Mouse (Mus musculus) neural tube, embryonic 12.5 days (tissue): ENCODE data around the gene Prpf4. TPM values are rescaled to one million over a fixed set of nuclear protein-coding genes. Genes with fewer than 3 reads are reported as not detected.
A peak's percentile ranks its signal among the peaks of the same experiment; 100 is the strongest.

ENCODE experiments used
- ATAC-seq: fragments of 200-750 bp; cut with Nextera tagmentation; 2 replicates; pipeline ENCODE4 v1.8.0; 2017; ENCODE audit warnings: low read depth, mild to moderate bottlenecking, moderate TSS enrichment, moderate library complexity; ENCODE audit not compliant: low FRiP score
- H3K27ac ChIP-seq: fragments of 300-500 bp; sonication (generic); 2 replicates; pipeline ENCODE4 v1.5.1; 2016
- H3K27me3 ChIP-seq: fragments of 300-500 bp; sonication (generic); replicated peaks from 2 replicates; pipeline ENCODE4 v1.6.1; 2016; ENCODE audit warnings: mild to moderate bottlenecking
- H3K36me3 ChIP-seq: fragments of 300-500 bp; sonication (generic); 2 replicates; pipeline ENCODE4 v1.6.1; 2016; ENCODE audit warnings: mild to moderate bottlenecking
- H3K4me1 ChIP-seq: fragments of 300-500 bp; sonication (generic); 2 replicates; pipeline ENCODE4 v1.6.1; 2016
- H3K4me2 ChIP-seq: fragments of 300-500 bp; sonication (generic); replicated peaks from 2 replicates; pipeline ENCODE4 v1.6.1; 2016; ENCODE audit warnings: mild to moderate bottlenecking
- H3K4me3 ChIP-seq: fragments of 300-500 bp; sonication (generic); 2 replicates; pipeline ENCODE4 v1.5.1; 2016
- H3K9ac ChIP-seq: fragments of 300-500 bp; sonication (generic); 2 replicates; pipeline ENCODE4 v1.6.1; 2016; ENCODE audit warnings: mild to moderate bottlenecking
- H3K9me3 ChIP-seq: fragments of 300-500 bp; sonication (generic); 2 replicates; pipeline ENCODE4 v1.6.1; 2016; ENCODE audit warnings: mild to moderate bottlenecking
- WGBS: fragments of 180-500 bp; shearing (Covaris S2); methylation state at CpG from one replicate; pipeline ENCODE4 v1.1.7; 2016; 5-methylcytosine and 5-hydroxymethylcytosine counted together
- polyA plus RNA-seq: library from polyadenylated mRNA; unstranded; fragments of >200 nt; fragmentation: Nextera tagmentation; extraction: Ambion mirVana; gene quantifications from 2 replicates; pipeline ENCODE4 v1.2.1, GENCODE M21; 2016

Prpf4 gene
- polyA plus RNA-seq = 22.0 and 23.3 TPM in 2 replicates

- H3K9ac ChIP-seq = peak within 1 kb of the TSS; percentile 71
- peak within 1 kb of the TSS; percentile 68 for H3K4me2 ChIP-seq
- no peaks in the 10 kb centered on the region for H3K27me3 ChIP-seq
- no peaks in the 10 kb centered on the region for H3K9me3 ChIP-seq
- under 1% methylated on average over 39 of the region's 39 CpGs for WGBS
- H3K36me3 ChIP-seq = peaks cover 19% of the 10 kb centered on the region
- ATAC-seq = peak; percentile 99
- H3K4me3 ChIP-seq = peak within 1 kb of the TSS; percentile 68
- peak within 1 kb of the TSS; percentile 51; the same call in 1 of the 2 replicates for H3K27ac ChIP-seq
- peaks cover 19% of the 10 kb centered on the region for H3K4me1 ChIP-seq
Measured at GRCm38 (mm10) chr4:62408601-62409282, at the start of gene Prpf4, which contains the start of gene Cdc26. TSS of gene Prpf4 (plus strand) at chr4:62408797. TSS of gene Cdc26 (minus strand) at chr4:62408642.

DNA sequence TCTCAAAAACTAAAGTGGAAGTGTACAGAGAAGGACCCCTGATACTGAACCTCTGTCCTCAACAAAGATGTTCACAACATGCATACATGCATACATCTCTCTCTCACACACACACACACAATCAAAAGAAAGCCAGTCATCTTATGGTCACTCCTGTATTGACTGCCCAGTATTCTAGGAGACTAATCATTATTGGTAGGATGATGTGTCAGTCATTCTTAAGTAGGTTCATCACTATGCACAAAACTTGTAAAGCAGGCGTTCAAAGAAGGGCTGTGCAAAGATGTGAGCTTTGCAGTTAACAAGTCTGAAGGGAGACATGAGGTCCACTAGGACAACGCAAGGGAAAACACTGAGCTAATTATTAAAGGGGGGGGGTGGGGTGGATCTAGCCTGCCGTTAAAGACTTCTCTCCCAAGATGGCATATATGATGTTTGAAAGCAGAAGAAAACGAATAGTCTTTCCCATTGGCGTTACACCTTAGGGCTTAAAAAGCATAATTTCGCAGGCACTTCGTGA is 49.3 kb upstream of the Prpf4 start:
- Histone ChIP-seq H3K4me2 (peak overlapping the region; percentile 69), H3K9ac (peak overlapping the region; percentile 74), H3K27me3 (no peaks in the 10 kb centered on the region), H3K4me1 (peaks cover 17% of the 10 kb centered on the region), H3K9me3 (no peaks in the 10 kb centered on the region), H3K4me3 (peak overlapping the region; percentile 70), H3K36me3 (no peaks in the 10 kb centered on the region), H3K27ac (no peak overlapping the region)
- 55% methylated on average over 7 of the region's 7 CpGs for WGBS
- no peak for ATAC-seq

DNA sequence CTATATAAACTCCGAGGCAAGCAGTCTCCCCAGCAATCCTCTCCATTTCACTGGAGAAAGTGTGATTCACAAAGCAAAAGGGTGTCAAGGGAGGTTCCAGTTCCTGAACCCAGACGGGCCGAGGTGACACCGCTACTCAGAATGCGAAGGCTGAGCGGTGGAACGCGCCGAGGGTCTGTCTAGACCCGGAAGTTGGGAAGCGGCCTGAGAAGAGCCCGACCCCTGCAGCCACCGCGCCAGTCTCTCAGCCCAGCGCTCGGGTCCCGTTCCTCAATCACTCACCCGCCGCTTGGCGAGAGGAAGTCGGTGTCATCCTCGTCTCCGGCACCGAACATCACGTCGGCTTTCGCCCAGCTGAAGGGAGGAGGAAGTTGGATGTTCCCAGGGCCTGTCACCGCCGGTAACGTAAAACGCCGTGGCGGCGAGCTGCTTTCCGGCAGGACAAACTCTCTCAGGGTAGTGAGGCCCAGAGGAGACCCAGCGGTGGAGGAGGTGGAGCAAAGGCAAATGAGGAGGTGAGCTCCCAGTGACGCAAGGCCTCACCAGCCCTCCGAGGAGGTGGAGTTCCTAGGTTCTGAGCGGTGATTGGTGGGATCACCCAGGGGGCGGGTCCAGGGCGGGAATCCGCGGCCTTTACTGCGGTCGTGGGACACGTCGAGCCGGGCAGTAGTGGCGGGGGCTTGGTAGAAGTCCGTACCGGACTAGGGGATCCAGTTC is 48.4 kb upstream of the Prpf4 start, which contains the start of the genes Fkbp15 and Slc31a1:
Gene Fkbp15, minus strand, starts transcription at position 461 of the 717 bp plus-strand sequence.
Gene Slc31a1, plus strand, starts transcription at position 640 of the 717 bp plus-strand sequence.
- H3K27me3 ChIP-seq = no peaks in the 10 kb centered on the region

DNA sequence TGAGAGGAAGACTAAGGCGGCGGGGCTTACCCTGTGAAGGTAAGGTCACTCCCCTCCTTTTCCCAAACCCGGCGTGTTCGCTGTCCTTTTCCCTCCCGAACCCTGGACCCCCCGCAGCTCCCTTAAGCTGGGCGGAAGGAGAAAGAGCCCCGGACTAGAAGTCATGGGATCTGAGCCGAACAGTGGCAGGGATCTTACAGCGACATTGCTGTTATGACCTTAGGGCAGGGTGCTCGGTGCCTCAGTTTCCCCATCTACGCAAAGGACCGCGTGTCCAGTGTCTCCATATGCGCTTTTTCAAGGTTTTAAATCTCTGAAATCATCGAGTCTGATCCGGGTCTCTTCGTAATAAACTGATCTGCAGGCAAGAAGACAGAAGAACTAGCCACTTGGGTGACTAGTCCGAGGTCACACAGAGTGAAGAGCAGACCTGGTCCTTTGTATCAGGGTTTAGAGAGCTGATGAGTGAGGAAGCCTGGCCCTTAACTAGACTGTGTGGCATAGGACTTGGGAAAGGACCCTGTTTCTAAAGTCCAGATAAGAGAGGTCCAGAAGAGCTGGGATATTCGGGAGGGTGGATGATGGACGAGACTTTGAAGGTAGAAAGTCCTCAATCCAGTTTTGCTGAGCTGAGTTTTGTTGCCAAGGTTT is 47.7 kb upstream of the Prpf4 start:
- Histone ChIP-seq H3K36me3 (no peaks in the 10 kb centered on the region), H3K9ac (peak overlapping the region; percentile 55), H3K4me1 (peaks cover 17% of the 10 kb centered on the region), H3K4me2 (peak overlapping the region; percentile 69), H3K27ac (no peak overlapping the region), H3K27me3 (no peaks in the 10 kb centered on the region), H3K4me3 (peak overlapping the region; percentile 70), H3K9me3 (no peaks in the 10 kb centered on the region)
- under 1% methylated on average over 22 of the region's 22 CpGs for WGBS
- peak; percentile 81 for ATAC-seq

More for the DNA sequence above, 48.4 kb upstream of the Prpf4 start, which contains the start of the genes Fkbp15 and Slc31a1:
- Histone ChIP-seq H3K4me1 (peaks cover 17% of the 10 kb centered on the region), H3K9me3 (no peaks in the 10 kb centered on the region), H3K27ac (peak within 1 kb of the TSS; percentile 12; the same call in 1 of the 2 replicates), H3K4me2 (peak within 1 kb of the TSS; percentile 69), H3K4me3 (peak within 1 kb of the TSS; percentile 70), H3K9ac (peak within 1 kb of the TSS; percentile 74), H3K36me3 (no peaks in the 10 kb centered on the region)
- ATAC-seq = peak; percentile 100
- WGBS = under 1% methylated on average over 51 of the region's 51 CpGs

- H3K9ac ChIP-seq = 0 out of 2 replicates have a peak overlapping the region, but pooled peaks have one; percentile 4
- ATAC-seq = no peak
- peaks cover 17% of the 10 kb centered on the region for H3K4me1 ChIP-seq
- 46% methylated on average over 6 of the region's 6 CpGs for WGBS
- no peaks in the 10 kb centered on the region for H3K27me3 ChIP-seq
- no peak overlapping the region for H3K27ac ChIP-seq
- H3K4me2 ChIP-seq = peak overlapping the region; percentile 69
- no peaks in the 10 kb centered on the region for H3K9me3 ChIP-seq
- peak overlapping the region; percentile 70; the same call in 1 of the 2 replicates for H3K4me3 ChIP-seq
- no peaks in the 10 kb centered on the region for H3K36me3 ChIP-seq
Measured at GRCm38 (mm10) chr4:62361571-62361970, 47.0 kb upstream of the Prpf4 start.

DNA sequence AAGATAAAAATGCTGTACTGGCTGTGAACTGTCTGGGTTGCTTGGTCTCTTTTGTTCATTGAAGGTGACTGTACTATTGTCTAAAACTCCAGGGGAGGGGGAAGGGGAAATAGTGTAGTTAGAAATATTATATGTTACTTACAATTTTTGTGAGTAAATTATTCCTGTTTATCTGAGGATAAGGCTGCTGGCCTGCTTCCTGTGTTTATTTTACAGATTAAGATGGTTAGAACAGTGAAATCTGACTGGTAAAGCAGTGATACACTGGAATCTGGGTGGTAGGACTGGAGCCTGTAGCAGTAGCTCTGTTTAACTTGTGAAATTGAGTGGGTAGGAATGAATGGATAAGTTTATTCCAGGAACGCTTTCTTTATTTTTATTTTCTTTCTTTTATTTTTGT is 46.6 kb upstream of the Prpf4 start:
- Histone ChIP-seq H3K4me2 (peak overlapping the region; percentile 69), H3K4me1 (peaks cover 17% of the 10 kb centered on the region), H3K36me3 (no peaks in the 10 kb centered on the region), H3K9ac (0 out of 2 replicates have a peak overlapping the region, but pooled peaks have one; percentile 4), H3K4me3 (0 out of 2 replicates have a peak overlapping the region, but pooled peaks have one; percentile 70), H3K9me3 (no peaks in the 10 kb centered on the region), H3K27ac (no peak overlapping the region), H3K27me3 (no peaks in the 10 kb centered on the region)
- 93% methylated on average over 1 of the region's 1 CpGs for WGBS
- no peak for ATAC-seq

GRCm38 (mm10) chr4:62362437-62362836 is 46.2 kb upstream of the Prpf4 start:
- no peak for ATAC-seq
- H3K4me1 ChIP-seq = peaks cover 17% of the 10 kb centered on the region

DNA sequence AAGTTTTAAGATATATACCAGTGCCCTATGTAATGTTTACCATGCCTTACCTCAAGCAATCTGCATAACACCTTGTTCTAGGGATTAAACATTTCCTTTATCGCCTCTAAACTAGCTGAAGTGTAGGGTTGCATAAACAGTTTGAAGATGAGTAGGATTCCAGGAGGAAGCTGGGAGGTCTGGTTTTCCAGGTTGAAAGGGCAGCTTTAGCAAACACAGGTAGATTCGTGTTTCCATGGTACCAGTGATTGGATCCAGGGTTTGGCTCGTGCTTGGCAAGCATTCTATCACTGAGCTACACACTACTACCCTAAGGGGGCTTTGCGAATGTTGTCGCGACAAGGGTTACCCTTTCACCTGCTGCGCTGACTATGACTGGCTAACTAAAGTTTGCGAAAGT is 44.3 kb upstream of the Prpf4 start:
- Histone ChIP-seq H3K4me2 (no peak overlapping the region), H3K9me3 (no peaks in the 10 kb centered on the region), H3K9ac (no peak overlapping the region), H3K36me3 (no peaks in the 10 kb centered on the region), H3K27ac (no peak overlapping the region), H3K4me3 (no peak overlapping the region), H3K4me1 (peaks cover 15% of the 10 kb centered on the region), H3K27me3 (no peaks in the 10 kb centered on the region)
- no peak for ATAC-seq
- WGBS = 93% methylated on average over 8 of the region's 8 CpGs

More at GRCm38 (mm10) chr4:62362437-62362836, 46.2 kb upstream of the Prpf4 start:
- Histone ChIP-seq H3K9me3 (no peaks in the 10 kb centered on the region), H3K27me3 (no peaks in the 10 kb centered on the region), H3K36me3 (no peaks in the 10 kb centered on the region), H3K9ac (no peak overlapping the region), H3K4me3 (no peak overlapping the region), H3K27ac (no peak overlapping the region), H3K4me2 (no peak overlapping the region; the same call in 1 of the 2 replicates)
- WGBS = 85% methylated on average over 2 of the region's 2 CpGs

- Histone ChIP-seq H3K9ac (no peak overlapping the region), H3K4me2 (no peak overlapping the region), H3K27me3 (no peaks in the 10 kb centered on the region), H3K27ac (no peak overlapping the region), H3K4me1 (peaks cover 8% of the 10 kb centered on the region; the same call in 1 of the 2 replicates), H3K36me3 (no peaks in the 10 kb centered on the region), H3K4me3 (no peak overlapping the region), H3K9me3 (no peaks in the 10 kb centered on the region)
- ATAC-seq = no peak
- WGBS = 83% methylated on average over 4 of the region's 4 CpGs
Measured at GRCm38 (mm10) chr4:62366291-62366690, 42.3 kb upstream of the Prpf4 start.

GRCm38 (mm10) chr4:62367586-62367985 is 41.0 kb upstream of the Prpf4 start:
- H3K4me2 ChIP-seq = no peak overlapping the region
- H3K9ac ChIP-seq = no peak overlapping the region
- H3K27me3 ChIP-seq = no peaks in the 10 kb centered on the region
- H3K9me3 ChIP-seq = no peaks in the 10 kb centered on the region
- H3K4me1 ChIP-seq = no peaks in the 10 kb centered on the region
- H3K4me3 ChIP-seq = no peak overlapping the region
- no peaks in the 10 kb centered on the region for H3K36me3 ChIP-seq
- no peak overlapping the region for H3K27ac ChIP-seq
- 92% methylated on average over 6 of the region's 6 CpGs for WGBS
- ATAC-seq = no peak

- Histone ChIP-seq H3K27me3 (no peaks in the 10 kb centered on the region), H3K36me3 (no peaks in the 10 kb centered on the region), H3K4me3 (no peak overlapping the region), H3K27ac (no peak overlapping the region), H3K4me2 (no peak overlapping the region), H3K4me1 (no peaks in the 10 kb centered on the region), H3K9ac (no peak overlapping the region), H3K9me3 (no peaks in the 10 kb centered on the region)
- ATAC-seq = no peak
- WGBS = 84% methylated on average over 3 of the region's 3 CpGs
Measured at GRCm38 (mm10) chr4:62369091-62369490, 39.5 kb upstream of the Prpf4 start.
